Mouse (Mus musculus) CD4-positive naive resting alpha-beta T cell, adult 57 days (primary cell): Measurements from ENCODE around the gene Orc2. TPM values are rescaled to one million over a fixed set of nuclear protein-coding genes. Genes with fewer than 3 reads are reported as not detected.

ENCODE experiments used
- total RNA-seq: library from RNA; stranded (reverse); gene quantifications from one replicate; pipeline ENCODE4 v1.2.4, GENCODE M21; 2023

Orc2 gene
- 25.3 TPM for total RNA-seq

DNA sequence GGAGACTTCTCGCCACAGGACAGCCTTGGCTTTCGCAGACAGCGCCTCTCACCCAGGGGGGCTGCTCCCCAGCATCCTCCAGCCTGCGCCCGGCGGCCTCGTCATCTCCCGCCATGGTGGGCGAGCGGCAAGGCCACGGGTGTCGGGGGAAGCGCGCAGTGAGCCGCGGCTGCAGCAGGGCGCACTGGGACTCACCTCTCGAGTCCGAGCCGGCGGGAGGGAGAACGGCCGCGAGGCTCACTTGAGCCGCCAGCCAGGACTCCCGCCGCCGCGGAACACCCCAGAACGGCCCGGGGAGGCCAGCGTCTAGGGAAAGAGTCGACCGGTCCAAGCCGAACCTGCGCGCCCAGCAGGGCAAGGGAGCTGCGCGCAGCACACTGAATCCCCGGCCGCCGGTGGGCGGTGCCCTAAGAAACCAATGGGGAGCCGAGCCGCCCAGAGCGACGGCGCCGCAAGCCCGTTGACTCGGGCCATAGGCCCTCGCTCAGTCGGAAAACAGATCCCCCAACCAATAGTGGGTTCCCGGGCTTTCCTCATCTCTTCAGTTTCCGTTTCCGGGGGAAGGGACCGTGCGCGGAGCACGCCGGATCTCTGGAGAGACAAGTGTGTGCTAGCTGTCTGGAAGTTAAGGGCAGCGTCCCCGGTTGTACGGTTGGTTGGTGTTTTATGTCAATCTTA lies at the start of gene Orc2:
TSS of gene Orc2 (minus strand) at position 533 of the 678 bp plus-strand sequence.

DNA sequence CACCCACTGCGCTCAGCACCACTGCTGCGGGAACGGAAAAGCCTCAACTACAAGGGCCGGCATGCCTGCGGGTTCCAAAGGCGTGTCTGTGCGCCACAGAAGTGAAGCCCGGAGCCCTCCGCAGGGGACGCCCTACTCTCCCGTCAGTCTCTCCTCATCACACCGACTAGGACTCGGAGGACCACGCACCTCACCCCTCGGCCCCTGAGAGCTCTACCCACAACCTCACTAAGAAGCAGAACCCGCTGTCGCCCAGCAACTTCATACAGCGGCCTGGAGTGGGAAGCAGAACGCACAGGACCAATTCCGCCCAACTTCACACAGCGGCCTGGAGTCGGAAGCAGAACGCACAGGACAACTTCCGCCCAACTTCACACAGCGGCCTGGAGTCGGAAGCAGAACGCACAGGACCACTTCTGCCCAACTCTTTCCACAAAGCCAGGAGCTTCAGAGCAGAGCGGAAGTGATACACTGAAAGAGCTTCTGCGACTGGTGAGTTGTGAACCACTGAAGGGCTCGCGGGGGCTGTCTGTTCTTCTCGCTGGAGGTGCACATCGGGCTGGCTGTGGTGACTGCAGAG lies 59.7 kb downstream of the Orc2 start, which contains the start of the genes Nif3l1 and Ppil3:
TSS of gene Nif3l1 (plus strand) at position 9 of the 580 bp plus-strand sequence.
TSS of gene Ppil3 (minus strand) at position 344 of the 580 bp plus-strand sequence.

GRCm38 (mm10) chr1:58423371-58424248 lies 81.3 kb downstream of the Orc2 start, which contains the start of gene Clk1:
Gene Clk1 (minus strand): TSS chr1:58424066.

Other genes with a start within 250 kb of the Orc2 start
- gene Aox2, start 226.8 kb downstream of the Orc2 start, total RNA-seq, result 0.27 TPM
- 190 TPM for gene Bzw1, start 112.2 kb downstream of the Orc2 start, total RNA-seq
- 1,770 TPM for gene Clk1, start 81.0 kb downstream of the Orc2 start, total RNA-seq
- 36.9 TPM for gene Nif3l1, start 60.0 kb downstream of the Orc2 start, total RNA-seq
- 42.8 TPM for gene Ppil3, start 59.6 kb downstream of the Orc2 start, total RNA-seq
- 13.7 TPM for gene Fam126b, start 81.2 kb upstream of the Orc2 start, total RNA-seq
- gene Ndufb3, start 81.3 kb upstream of the Orc2 start, total RNA-seq, result 32.9 TPM
- not detected for gene Als2cr12, start 190.9 kb upstream of the Orc2 start, total RNA-seq
- gene Cflar, start 206.4 kb upstream of the Orc2 start, total RNA-seq, result 165 TPM